Mouse (Mus musculus): ENCODE measurements around the gene Itm2a. TPM values are rescaled to one million over a fixed set of nuclear protein-coding genes. Genes with fewer than 3 reads are reported as not detected.
A peak's percentile ranks its signal among the peaks of the same experiment; 100 is the strongest.

Itm2a gene
- 87.6 and 94.8 TPM in 2 replicates for polyA plus RNA-seq (2014; fragmentation: Nextera tagmentation; extraction: Ambion mirVana)

DNA sequence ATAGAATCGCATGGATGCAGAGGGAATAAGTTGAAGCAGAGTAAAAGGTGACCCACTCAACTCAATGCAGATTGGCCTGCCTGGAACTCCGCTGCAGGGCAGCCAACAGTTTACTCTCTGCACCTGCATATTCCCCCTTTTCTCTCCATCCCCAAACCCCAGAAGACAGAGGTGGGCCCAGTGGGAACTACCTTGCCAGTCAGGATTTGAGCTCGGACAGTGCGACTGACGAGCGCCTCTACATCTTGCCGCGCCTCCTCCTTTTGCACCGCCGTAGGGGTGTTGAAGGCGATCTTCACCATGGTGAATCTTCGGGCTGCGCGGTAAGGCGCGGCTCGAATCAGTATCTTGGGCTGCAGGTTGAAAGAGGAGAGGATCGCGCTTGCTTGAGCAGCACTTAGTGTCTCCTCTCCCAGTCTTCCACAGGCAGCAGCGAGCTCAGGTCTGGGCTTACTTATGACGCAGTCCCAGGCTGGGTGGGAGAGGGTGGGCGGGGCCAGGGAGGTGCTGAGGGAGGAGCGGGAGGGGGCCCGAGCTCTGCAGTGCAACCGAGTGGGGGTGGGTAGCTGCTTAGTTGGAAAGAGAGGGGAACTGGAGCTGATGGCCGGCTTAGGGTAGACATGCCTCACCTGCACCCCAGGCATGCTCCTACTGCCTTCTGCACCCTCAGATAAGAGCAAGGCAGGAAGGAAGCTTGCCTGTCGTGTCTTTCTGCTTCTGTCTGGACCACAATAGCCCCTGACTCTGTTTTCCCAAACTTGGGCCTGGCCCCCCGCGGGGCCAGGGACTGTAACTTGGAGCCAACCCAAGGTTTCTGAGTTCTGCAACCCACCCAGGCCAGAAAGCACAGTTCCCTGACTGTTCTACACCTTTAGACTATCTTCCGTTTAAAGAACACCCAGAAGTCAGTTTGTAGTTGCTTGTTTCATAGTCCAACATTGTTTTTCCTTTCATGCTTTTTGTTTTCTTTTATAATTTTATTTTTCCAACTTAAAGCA, at the start of gene Itm2a:
Gene Itm2a (minus strand): TSS at position 462 of the 998 bp plus-strand sequence.
- H3K4me2 ChIP-seq (ENCODE audit: low read depth, low read length, severe bottlenecking) = peak within 1 kb of the TSS; percentile 50
- no peaks in the 10 kb centered on the region for H3K4me1 ChIP-seq (replicated peaks; ENCODE audit: control insufficient read depth, insufficient read depth, low read length)
- H3K9ac ChIP-seq (ENCODE audit: low read length) = peak within 1 kb of the TSS; percentile 38
- H3K27me3 ChIP-seq (ENCODE audit: control insufficient read depth, insufficient read depth, low read length) = no peaks in the 10 kb centered on the region
- no peaks in the 10 kb centered on the region for H3K36me3 ChIP-seq (ENCODE audit: control insufficient read depth, insufficient read depth, low read length)
- ATAC-seq (replicated peaks; ENCODE audit: low FRiP score) (peak; percentile 96), DNase-seq (ENCODE audit: low spot score) (peak; percentile 81)
- H3K9me3 ChIP-seq (ENCODE audit: control insufficient read depth, low read length) = no peaks in the 10 kb centered on the region
- H3K4me3 ChIP-seq (ENCODE audit: low read depth, low read length) = peak within 1 kb of the TSS; percentile 39
- H3K27ac ChIP-seq (ENCODE audit: low read depth, low read length) = no peak within 1 kb of the TSS
- 20% methylated on average over 28 of the region's 30 CpGs for WGBS

DNA sequence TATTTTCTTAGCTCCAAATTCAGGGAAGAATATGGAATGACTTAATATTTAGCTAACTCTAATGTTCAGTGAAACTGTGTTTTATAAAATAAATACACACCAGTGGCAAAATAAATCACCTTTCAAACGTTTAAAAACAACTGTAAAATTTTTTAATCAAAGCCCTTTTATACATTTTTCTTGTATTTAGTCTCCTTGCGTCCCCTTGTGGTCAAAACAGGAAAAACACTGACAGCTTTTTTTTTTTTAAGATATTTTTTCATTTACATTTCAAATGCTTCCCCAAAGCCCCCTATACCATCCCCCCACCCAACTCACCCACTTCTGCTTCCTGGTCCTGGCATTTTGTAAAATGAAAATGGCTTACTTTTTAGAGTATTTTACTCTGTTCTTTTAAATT, 32.7 kb upstream of the Itm2a start:
- no peaks in the 10 kb centered on the region for H3K27me3 ChIP-seq (ENCODE audit: control insufficient read depth, insufficient read depth, low read length)
- 3% methylated on average over 2 of the region's 2 CpGs for WGBS
- no peak for DNase-seq (ENCODE audit: low spot score)

DNA sequence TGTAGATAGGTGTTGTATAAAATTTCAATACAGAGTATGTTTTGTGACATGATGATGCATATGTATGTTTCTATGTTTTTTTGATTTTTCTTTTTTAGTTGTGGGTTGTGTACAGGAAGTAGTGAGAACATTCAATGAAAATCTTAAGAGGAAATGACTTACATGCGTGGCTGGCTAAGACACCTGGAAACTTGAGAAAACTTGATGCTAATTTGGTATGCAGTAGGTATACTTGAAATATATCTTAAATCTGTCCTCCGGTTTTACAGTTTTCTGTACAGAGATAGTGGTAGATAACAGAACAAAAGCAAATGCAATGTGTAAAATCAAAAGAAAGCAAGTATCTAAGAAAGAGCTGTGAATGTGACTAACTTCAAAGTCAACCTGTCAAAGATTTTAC, 18.1 kb upstream of the Itm2a start:
- Histone ChIP-seq H3K4me2 (ENCODE audit: low read depth, low read length, severe bottlenecking) (no peak overlapping the region), H3K4me1 (replicated peaks; ENCODE audit: control insufficient read depth, insufficient read depth, low read length) (no peaks in the 10 kb centered on the region), H3K27me3 (ENCODE audit: control insufficient read depth, insufficient read depth, low read length) (no peaks in the 10 kb centered on the region), H3K9me3 (ENCODE audit: control insufficient read depth, low read length) (no peaks in the 10 kb centered on the region), H3K27ac (ENCODE audit: low read depth, low read length) (no peak overlapping the region), H3K9ac (ENCODE audit: low read length) (no peak overlapping the region), H3K36me3 (ENCODE audit: control insufficient read depth, insufficient read depth, low read length) (no peaks in the 10 kb centered on the region), H3K4me3 (ENCODE audit: low read depth, low read length) (no peak overlapping the region)
- ATAC-seq (replicated peaks; ENCODE audit: low FRiP score) (no peak), DNase-seq (ENCODE audit: low spot score) (no peak)
- WGBS = 88% methylated on average over 2 of the region's 2 CpGs

More for the DNA sequence above, 32.7 kb upstream of the Itm2a start:
- H3K36me3 ChIP-seq (ENCODE audit: control insufficient read depth, insufficient read depth, low read length) = no peaks in the 10 kb centered on the region
- no peaks in the 10 kb centered on the region for H3K9me3 ChIP-seq (ENCODE audit: control insufficient read depth, low read length)
- H3K4me3 ChIP-seq (ENCODE audit: low read depth, low read length) = no peak overlapping the region
- no peak overlapping the region for H3K9ac ChIP-seq (ENCODE audit: low read length)
- no peak for ATAC-seq (replicated peaks; ENCODE audit: low FRiP score)
- no peak overlapping the region for H3K27ac ChIP-seq (ENCODE audit: low read depth, low read length)
- H3K4me2 ChIP-seq (ENCODE audit: low read depth, low read length, severe bottlenecking) = no peak overlapping the region
- H3K4me1 ChIP-seq (replicated peaks; ENCODE audit: control insufficient read depth, insufficient read depth, low read length) = no peaks in the 10 kb centered on the region

DNA sequence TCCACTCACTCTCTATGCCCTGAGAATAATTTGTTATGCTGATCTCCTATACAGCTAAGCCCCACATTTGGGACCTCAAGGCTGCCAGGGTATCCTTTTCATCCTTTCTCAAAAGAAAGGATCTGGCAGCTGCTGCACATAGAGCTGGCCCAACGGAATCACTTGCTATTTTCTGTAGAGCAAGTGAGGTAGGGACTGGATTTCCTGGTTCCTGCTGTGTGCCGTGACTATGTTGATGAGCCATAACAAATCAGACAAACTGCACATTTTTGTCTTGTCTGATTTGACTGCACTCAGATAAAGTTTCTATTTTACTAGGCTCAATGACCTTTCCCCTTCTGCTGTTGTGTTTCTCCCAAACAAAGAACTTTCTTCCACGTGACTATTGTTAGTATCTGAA, 14.2 kb upstream of the Itm2a start:
- ATAC-seq (replicated peaks; ENCODE audit: low FRiP score) = 0 out of 2 replicates have a peak, but pooled peaks have one; percentile 44
- DNase-seq (ENCODE audit: low spot score) = no peak

DNA sequence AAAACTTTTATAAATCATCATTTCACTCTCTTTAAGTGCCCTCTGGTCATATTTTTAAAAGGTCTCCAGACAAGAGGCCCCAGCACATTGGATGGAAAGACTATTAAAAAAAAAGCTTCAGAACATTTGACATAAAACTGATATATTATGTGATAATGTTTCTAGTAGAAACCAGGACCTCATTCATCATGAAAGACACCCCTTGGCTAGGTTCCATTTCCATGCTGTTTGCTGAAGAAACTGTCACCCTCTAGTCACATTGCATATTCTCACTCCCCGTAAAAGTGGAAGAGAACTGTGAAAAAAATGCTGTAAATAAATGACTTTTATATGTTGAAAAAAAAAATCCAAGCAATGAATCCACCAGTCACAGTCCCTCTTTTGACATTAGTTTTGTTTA, 12.8 kb upstream of the Itm2a start:
- H3K9me3 ChIP-seq (ENCODE audit: control insufficient read depth, low read length) = no peaks in the 10 kb centered on the region
- ATAC-seq (replicated peaks; ENCODE audit: low FRiP score) (no peak), DNase-seq (ENCODE audit: low spot score) (no peak)
- no peak overlapping the region for H3K4me2 ChIP-seq (ENCODE audit: low read depth, low read length, severe bottlenecking)
- H3K4me1 ChIP-seq (replicated peaks; ENCODE audit: control insufficient read depth, insufficient read depth, low read length) = no peaks in the 10 kb centered on the region
- no peak overlapping the region for H3K27ac ChIP-seq (ENCODE audit: low read depth, low read length)
- H3K4me3 ChIP-seq (ENCODE audit: low read depth, low read length) = no peak overlapping the region
- WGBS = 97% methylated on average over 1 of the region's 1 CpGs
- H3K27me3 ChIP-seq (ENCODE audit: control insufficient read depth, insufficient read depth, low read length) = no peaks in the 10 kb centered on the region
- H3K9ac ChIP-seq (ENCODE audit: low read length) = no peak overlapping the region
- no peaks in the 10 kb centered on the region for H3K36me3 ChIP-seq (ENCODE audit: control insufficient read depth, insufficient read depth, low read length)

More for the DNA sequence above, 14.2 kb upstream of the Itm2a start:
- Histone ChIP-seq H3K9me3 (ENCODE audit: control insufficient read depth, low read length) (no peaks in the 10 kb centered on the region), H3K36me3 (ENCODE audit: control insufficient read depth, insufficient read depth, low read length) (no peaks in the 10 kb centered on the region), H3K27me3 (ENCODE audit: control insufficient read depth, insufficient read depth, low read length) (no peaks in the 10 kb centered on the region), H3K27ac (ENCODE audit: low read depth, low read length) (no peak overlapping the region), H3K4me1 (replicated peaks; ENCODE audit: control insufficient read depth, insufficient read depth, low read length) (no peaks in the 10 kb centered on the region), H3K9ac (ENCODE audit: low read length) (no peak overlapping the region), H3K4me2 (ENCODE audit: low read depth, low read length, severe bottlenecking) (no peak overlapping the region), H3K4me3 (ENCODE audit: low read depth, low read length) (no peak overlapping the region)
- WGBS = 27% methylated on average over 3 of the region's 3 CpGs

DNA sequence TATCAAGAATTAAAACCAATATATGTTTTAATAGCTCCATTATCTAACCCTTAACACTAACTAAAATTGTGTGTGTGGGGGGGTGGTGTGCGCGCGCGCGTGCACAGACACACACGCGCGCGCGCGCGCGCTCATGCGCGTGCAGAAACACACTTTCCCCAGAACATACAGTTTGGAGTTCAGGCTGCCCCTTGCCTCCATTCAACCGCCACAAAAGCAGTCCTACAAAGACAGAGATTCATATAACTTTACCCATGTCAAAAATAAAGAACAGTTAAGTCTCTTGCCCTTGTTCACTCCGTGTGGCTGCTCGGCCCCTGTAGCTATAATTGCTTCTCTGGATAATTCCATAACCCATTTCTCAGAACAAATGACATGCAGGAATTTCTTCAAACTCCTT, 695 bp downstream of the Itm2a start:
- Histone ChIP-seq H3K4me1 (replicated peaks; ENCODE audit: control insufficient read depth, insufficient read depth, low read length) (no peaks in the 10 kb centered on the region), H3K27me3 (ENCODE audit: control insufficient read depth, insufficient read depth, low read length) (no peaks in the 10 kb centered on the region), H3K9ac (ENCODE audit: low read length) (peak overlapping the region; percentile 38; the same call in 1 of the 2 replicates), H3K36me3 (ENCODE audit: control insufficient read depth, insufficient read depth, low read length) (no peaks in the 10 kb centered on the region), H3K4me3 (ENCODE audit: low read depth, low read length) (peak overlapping the region; percentile 39), H3K4me2 (ENCODE audit: low read depth, low read length, severe bottlenecking) (peak overlapping the region; percentile 50), H3K27ac (ENCODE audit: low read depth, low read length) (no peak overlapping the region), H3K9me3 (ENCODE audit: control insufficient read depth, low read length) (no peaks in the 10 kb centered on the region)
- ATAC-seq (replicated peaks; ENCODE audit: low FRiP score) (peak; percentile 19; the same call in 1 of the 2 replicates), DNase-seq (ENCODE audit: low spot score) (no peak)
- WGBS = 21% methylated on average over 18 of the region's 18 CpGs

DNA sequence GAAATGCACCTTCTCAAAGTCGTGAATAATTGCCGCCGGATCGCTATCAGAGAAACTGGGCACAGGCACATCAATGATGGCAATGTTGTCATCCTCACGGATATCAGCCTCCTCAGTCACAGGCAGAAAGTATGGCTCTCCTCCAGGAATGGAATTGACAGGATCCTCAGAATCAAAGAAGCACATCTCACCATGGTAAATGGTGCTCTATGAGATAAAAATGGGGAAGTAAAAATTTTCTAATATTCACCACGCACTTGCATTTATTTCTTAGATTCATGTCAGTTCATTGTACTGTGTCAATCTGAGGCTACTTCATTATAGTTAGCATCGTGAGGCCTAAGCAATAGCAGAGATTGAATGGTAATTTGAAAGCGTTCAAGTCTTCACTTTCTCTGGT, 4.1 kb downstream of the Itm2a start:
- WGBS = 93% methylated on average over 8 of the region's 8 CpGs
- Histone ChIP-seq H3K27ac (ENCODE audit: low read depth, low read length) (no peak overlapping the region), H3K36me3 (ENCODE audit: control insufficient read depth, insufficient read depth, low read length) (no peaks in the 10 kb centered on the region), H3K4me3 (ENCODE audit: low read depth, low read length) (no peak overlapping the region), H3K27me3 (ENCODE audit: control insufficient read depth, insufficient read depth, low read length) (no peaks in the 10 kb centered on the region), H3K4me1 (replicated peaks; ENCODE audit: control insufficient read depth, insufficient read depth, low read length) (no peaks in the 10 kb centered on the region), H3K9ac (ENCODE audit: low read length) (no peak overlapping the region), H3K4me2 (ENCODE audit: low read depth, low read length, severe bottlenecking) (no peak overlapping the region), H3K9me3 (ENCODE audit: control insufficient read depth, low read length) (no peaks in the 10 kb centered on the region)
- no peak for DNase-seq (ENCODE audit: low spot score)
- ATAC-seq (replicated peaks; ENCODE audit: low FRiP score) = no peak

DNA sequence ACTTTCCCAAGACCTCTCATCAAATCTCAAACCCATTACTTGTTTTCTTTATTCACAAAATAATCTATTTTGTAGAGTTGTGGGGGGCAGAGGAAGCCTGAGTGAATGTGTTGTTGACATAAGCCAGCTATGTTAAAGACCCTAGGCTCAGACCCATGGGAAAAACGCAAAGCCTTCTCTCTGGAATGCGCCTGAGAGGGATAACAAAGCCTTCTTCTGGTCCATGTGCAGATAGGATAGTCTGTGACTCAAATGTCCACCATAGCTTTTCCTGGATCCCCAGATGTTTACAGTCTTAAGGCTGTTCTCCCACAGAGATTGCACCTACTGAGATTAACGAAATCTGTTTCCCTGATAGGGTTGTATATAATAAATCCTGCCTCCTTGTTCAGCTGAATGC, 9.9 kb downstream of the Itm2a start:
- 62% methylated on average over 3 of the region's 3 CpGs for WGBS
- ATAC-seq (replicated peaks; ENCODE audit: low FRiP score) (no peak), DNase-seq (ENCODE audit: low spot score) (no peak)
- no peaks in the 10 kb centered on the region for H3K4me1 ChIP-seq (replicated peaks; ENCODE audit: control insufficient read depth, insufficient read depth, low read length)
- no peak overlapping the region for H3K9ac ChIP-seq (ENCODE audit: low read length)
- H3K36me3 ChIP-seq (ENCODE audit: control insufficient read depth, insufficient read depth, low read length) = no peaks in the 10 kb centered on the region
- no peak overlapping the region for H3K4me2 ChIP-seq (ENCODE audit: low read depth, low read length, severe bottlenecking)
- no peaks in the 10 kb centered on the region for H3K27me3 ChIP-seq (ENCODE audit: control insufficient read depth, insufficient read depth, low read length)
- H3K27ac ChIP-seq (ENCODE audit: low read depth, low read length) = no peak overlapping the region
- no peak overlapping the region for H3K4me3 ChIP-seq (ENCODE audit: low read depth, low read length)
- H3K9me3 ChIP-seq (ENCODE audit: control insufficient read depth, low read length) = no peaks in the 10 kb centered on the region
